Mouse (Mus musculus) kidney, adult 2 months (tissue): ENCODE results near the gene Fkbp6. TPM values are rescaled to one million over a fixed set of nuclear protein-coding genes. Genes with fewer than 3 reads are reported as not detected.
"Not testable (repeated sequence)": the region's sequence is repeated elsewhere in the genome, so short reads cannot be mapped to it uniquely, and the experiment has no call there.

ENCODE experiments used
- DNase-seq: peaks from one replicate; pipeline ENCODE4 v3.0.0; 2021
- H3K27ac ChIP-seq: fragments of 200-500 bp; 2 replicates; pipeline ENCODE4 v1.5.1; 2012; ENCODE audit warnings: low read depth, low read length, control low read depth, inconsistent platforms; ENCODE audit not compliant: insufficient read depth
- H3K27me3 ChIP-seq: fragments of 200-500 bp; replicated peaks from 2 replicates; pipeline ENCODE4 v1.6.1; 2012; ENCODE audit warnings: mild to moderate bottlenecking, moderate library complexity, low read length, inconsistent platforms; ENCODE audit not compliant: control insufficient read depth, insufficient read depth
- H3K36me3 ChIP-seq: fragments of 200-500 bp; 2 replicates; pipeline ENCODE4 v1.6.1; 2012; ENCODE audit warnings: mild to moderate bottlenecking, moderate library complexity, low read length, inconsistent platforms; ENCODE audit not compliant: control insufficient read depth, insufficient read depth
- H3K4me1 ChIP-seq: fragments of 200-500 bp; 2 replicates; pipeline ENCODE4 v1.6.1; 2011; ENCODE audit warnings: low read length; ENCODE audit not compliant: control insufficient read depth, insufficient read depth
- H3K4me3 ChIP-seq: fragments of 200-500 bp; 2 replicates; pipeline ENCODE4 v1.5.1; 2011; ENCODE audit warnings: mild to moderate bottlenecking, low read depth, low read length, control low read depth; ENCODE audit not compliant: insufficient read depth
- CTCF ChIP-seq: fragments of 200-500 bp; conservative IDR thresholded peaks from 2 replicates; pipeline ENCODE4 v1.5.1; 2011; ENCODE audit warnings: low read depth, mild to moderate bottlenecking, control low read depth, low read length, moderate library complexity, mixed read lengths; ENCODE audit not compliant: insufficient read depth, insufficient read length
- POLR2A ChIP-seq: fragments of 200-500 bp; IDR thresholded peaks from one replicate; pipeline ENCODE4 v1.6.1; 2011; ENCODE audit warnings: low read depth, low read length, control low read depth
- WGBS: fragments of 180-500 bp; shearing (Covaris S2); methylation state at CpG from one replicate; pipeline ENCODE4 v1.1.7; 2018; 5-methylcytosine and 5-hydroxymethylcytosine counted together
- polyA plus RNA-seq: library from polyadenylated mRNA; depleted of rRNA; stranded (reverse); fragments of >200 nt; gene quantifications from 2 replicates; pipeline ENCODE4 v1.2.3, GENCODE M21; 2012

Fkbp6 gene
- polyA plus RNA-seq, 1 experiment = 0.08 TPM

DNA sequence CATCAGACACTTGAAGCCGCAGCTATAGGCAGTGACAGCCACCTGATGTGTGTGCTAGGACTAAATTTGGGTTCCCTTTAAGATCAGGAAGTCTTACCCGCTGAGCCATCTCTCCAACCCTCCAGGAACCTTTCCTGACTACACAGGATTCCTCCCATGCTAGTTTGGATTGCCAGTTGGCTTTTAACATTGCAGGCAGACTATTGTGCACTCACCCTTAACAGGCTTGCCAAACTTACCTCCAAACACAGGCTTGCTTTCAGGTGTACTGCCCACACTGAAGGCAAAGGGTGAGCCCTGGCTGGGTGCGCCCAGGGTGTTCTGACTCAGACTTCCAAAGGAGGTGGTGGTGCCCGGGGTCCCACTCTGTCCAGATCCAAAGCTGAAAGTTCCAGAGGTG, 30.8 kb upstream of the Fkbp6 start:
- TF ChIP-seq POLR2A (no peak), CTCF (no peak)
- WGBS = 94% methylated on average over 4 of the region's 4 CpGs
- no peak for DNase-seq

DNA sequence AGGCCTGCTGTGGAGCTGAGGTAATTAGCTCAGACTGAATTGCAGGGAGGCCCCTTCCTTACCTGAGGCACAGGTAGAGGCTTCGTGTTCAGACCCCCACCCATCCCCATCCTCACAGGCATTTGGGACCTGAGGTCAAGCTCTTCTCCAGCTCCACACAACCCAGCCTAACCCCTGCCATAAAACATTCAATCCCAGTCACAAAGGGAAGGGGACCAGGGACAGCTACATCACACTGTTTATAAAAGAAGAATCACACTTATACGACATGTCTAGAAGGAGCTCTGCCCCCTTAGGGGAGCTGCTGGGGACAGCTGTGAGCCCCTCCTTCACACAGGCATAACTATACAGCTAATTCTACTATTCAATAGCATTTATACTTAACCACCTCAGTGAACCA, 26.5 kb upstream of the Fkbp6 start:
- TF ChIP-seq CTCF (no peak), POLR2A (no peak)
- Histone ChIP-seq H3K27ac (no peak overlapping the region), H3K36me3 (no peaks in the 10 kb centered on the region; the same call in 1 of the 2 replicates), H3K4me3 (no peak overlapping the region), H3K27me3 (no peaks in the 10 kb centered on the region), H3K4me1 (no peaks in the 10 kb centered on the region)
- DNase-seq = no peak
- WGBS = 61% methylated on average over 2 of the region's 2 CpGs

More for the DNA sequence above, 30.8 kb upstream of the Fkbp6 start:
- Histone ChIP-seq H3K27ac (no peak overlapping the region), H3K4me1 (no peaks in the 10 kb centered on the region), H3K27me3 (no peaks in the 10 kb centered on the region), H3K36me3 (peaks cover 3% of the 10 kb centered on the region; the same call in 1 of the 2 replicates), H3K4me3 (no peak overlapping the region)

DNA sequence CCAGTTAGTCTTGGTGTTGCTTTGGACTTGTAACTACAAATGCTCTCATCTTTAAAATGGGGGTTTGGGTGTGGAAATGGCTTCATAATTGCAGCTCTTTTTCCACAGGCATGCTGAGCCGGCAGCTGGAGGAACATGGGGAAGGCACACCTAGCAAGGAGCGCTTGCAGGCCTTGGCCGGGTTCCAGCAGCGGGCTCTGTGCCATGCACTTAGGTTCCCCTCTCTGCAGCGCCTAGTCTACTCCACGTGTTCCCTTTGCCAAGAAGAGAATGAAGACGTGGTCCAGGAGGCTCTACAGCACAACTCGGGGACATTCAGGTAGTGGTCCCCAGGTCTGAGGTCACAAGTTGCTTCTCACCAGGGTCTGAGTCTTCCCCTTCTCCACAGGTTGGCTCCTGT, 25.3 kb upstream of the Fkbp6 start:
- WGBS = 35% methylated on average over 8 of the region's 8 CpGs

DNA sequence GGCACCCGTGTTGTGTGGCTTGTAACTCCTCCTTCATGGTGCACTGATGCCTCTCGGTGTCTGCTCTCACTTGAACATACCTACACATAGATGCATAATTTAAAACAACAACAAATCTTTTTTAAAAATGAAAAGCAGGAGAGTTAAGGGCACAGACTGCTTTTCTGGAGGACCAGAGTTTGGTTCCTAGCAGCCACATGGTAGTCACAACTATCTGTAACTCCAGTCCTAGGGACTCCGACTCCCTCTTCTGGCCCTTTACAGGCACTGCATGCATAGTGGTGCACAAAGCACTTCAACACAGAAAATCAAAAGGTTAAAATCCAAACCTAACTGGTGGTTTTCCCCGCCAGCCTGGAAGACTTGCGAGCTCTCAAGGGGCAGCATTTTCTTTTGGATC, 23.8 kb upstream of the Fkbp6 start:
- Histone ChIP-seq H3K4me3 (no peak overlapping the region), H3K36me3 (no peaks in the 10 kb centered on the region; the same call in 1 of the 2 replicates), H3K4me1 (peaks cover 3% of the 10 kb centered on the region; the same call in 1 of the 2 replicates), H3K27ac (no peak overlapping the region), H3K27me3 (no peaks in the 10 kb centered on the region)
- TF ChIP-seq POLR2A (no peak), CTCF (0 out of 2 replicates have a peak, but pooled peaks have one; percentile 17)
- DNase-seq = no peak
- WGBS = 96% methylated on average over 5 of the region's 5 CpGs

More for the DNA sequence above, 25.3 kb upstream of the Fkbp6 start:
- Histone ChIP-seq H3K27ac (no peak overlapping the region), H3K4me1 (0 out of 2 replicates have a peak, but pooled peaks cover 3% of the 10 kb centered on the region), H3K36me3 (no peaks in the 10 kb centered on the region; the same call in 1 of the 2 replicates), H3K4me3 (no peak overlapping the region), H3K27me3 (no peaks in the 10 kb centered on the region)
- DNase-seq = peak; percentile 57
- TF ChIP-seq POLR2A (no peak), CTCF (no peak)

DNA sequence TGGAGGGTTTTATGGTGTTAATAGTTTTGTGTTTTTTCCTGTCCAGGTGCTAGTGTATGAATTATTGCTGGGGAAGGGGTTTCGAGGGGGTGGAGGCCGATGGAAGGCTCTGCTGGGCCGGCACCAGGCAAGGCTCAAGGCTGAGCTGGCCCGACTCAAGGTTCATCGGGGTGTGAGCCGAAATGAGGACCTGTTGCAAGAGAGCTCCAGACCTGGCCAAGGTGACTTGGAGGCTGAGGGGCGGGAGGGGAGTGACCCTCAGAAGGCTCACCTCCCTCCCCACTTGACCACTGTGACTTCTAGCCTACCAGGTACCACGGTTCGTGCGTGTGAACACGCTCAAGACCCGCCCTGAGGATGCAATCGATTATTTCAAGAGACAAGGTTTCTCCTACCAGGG, 21.4 kb upstream of the Fkbp6 start:
- no peak for DNase-seq
- 95% methylated on average over 13 of the region's 13 CpGs for WGBS
- peaks cover 3% of the 10 kb centered on the region; the same call in 1 of the 2 replicates for H3K4me1 ChIP-seq
- no peaks in the 10 kb centered on the region; the same call in 1 of the 2 replicates for H3K36me3 ChIP-seq
- no peak overlapping the region for H3K4me3 ChIP-seq
- H3K27me3 ChIP-seq = no peaks in the 10 kb centered on the region
- TF ChIP-seq POLR2A (no peak), CTCF (no peak)
- no peak overlapping the region for H3K27ac ChIP-seq

DNA sequence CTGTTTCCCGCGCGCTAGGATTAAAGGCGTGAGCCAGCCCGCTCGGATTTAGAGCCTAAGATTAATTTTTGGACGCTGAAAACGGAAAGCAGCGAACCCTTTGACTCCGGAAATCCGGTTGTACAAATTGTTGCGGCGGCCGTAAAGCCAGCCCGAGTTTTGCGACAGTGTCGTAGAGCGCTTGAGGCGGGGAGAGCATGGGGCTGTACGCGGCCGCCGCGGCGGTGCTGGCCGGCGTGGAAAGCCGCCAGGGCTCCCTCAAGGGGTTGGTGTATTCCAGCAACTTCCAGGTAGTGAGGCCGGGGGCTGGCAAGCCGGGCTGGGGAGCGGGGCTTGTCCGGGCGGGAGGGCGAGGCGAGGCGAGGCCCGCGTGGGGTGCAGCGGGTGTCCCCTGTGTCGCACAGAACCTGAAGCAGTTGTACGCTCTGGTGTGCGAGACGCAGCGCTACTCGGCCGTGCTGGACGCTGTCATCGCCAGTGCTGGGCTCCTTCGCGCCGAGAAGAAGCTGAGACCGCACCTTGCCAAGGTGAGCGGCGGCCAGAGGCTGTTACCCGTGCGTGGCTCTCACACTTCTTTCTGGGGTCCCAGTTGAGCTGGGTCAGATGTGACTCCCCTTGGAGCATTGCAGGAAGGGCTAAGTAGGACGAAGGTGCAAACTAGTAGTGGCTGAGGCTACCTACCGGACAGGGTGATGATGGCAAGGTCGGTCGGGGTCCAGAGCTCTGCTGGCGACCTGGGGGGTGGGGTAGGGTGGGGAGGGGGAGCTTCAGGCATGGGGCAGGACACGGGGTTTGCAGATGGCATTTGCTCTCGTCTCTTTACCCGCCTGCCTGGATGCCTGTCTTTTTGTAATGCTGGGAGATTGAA, 20.2 kb upstream of the Fkbp6 start, which contains the start of gene Nsun5:
Gene Nsun5, plus strand, starts transcription at position 167 of the 868 bp plus-strand sequence.
- Histone ChIP-seq H3K36me3 (no peaks in the 10 kb centered on the region; the same call in 1 of the 2 replicates), H3K27ac (peak within 1 kb of the TSS; percentile 86), H3K27me3 (no peaks in the 10 kb centered on the region), H3K4me3 (peak within 1 kb of the TSS; percentile 86), H3K4me1 (peaks cover 3% of the 10 kb centered on the region; the same call in 1 of the 2 replicates)
- TF ChIP-seq CTCF (no peak), POLR2A (no peak)
- peak; percentile 96 for DNase-seq
- under 1% methylated on average over 64 of the region's 64 CpGs for WGBS

DNA sequence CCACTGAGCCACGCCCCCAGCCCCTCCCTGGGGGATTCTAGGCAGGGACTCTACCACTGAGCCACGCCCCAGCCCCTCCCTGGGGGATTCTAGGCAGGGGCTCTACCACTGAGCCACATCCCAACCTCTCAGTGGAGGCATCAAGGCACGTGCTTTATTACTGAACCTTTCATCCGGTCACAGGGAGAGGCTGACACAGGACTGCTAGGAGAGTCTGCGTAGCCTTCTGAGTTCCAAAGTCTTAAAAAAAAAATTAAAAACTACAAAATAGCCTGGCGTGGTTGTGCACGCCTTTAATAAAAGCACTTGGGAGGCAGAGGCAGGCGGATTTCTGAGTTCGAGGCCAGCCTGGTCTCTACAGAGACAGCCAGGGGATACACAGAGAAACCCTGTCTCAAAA, 19.4 kb upstream of the Fkbp6 start:
- not testable (repeated sequence) for H3K4me1 ChIP-seq, H3K36me3 ChIP-seq, DNase-seq, H3K27ac ChIP-seq, H3K27me3 ChIP-seq
- H3K4me3 ChIP-seq = peak overlapping the region; percentile 86
- WGBS = 56% methylated on average over 9 of the region's 9 CpGs
